Mouse (Mus musculus) myocyte (in vitro differentiated cells): ENCODE measurements around the gene Il6. TPM values are rescaled to one million over a fixed set of nuclear protein-coding genes. Genes with fewer than 3 reads are reported as not detected.

Experiments used
- H3K27me3 ChIP-seq: one replicate; pipeline ENCODE4 v1.6.1; 2011; ENCODE audit not compliant: control insufficient read depth, insufficient read depth, insufficient read length
- H3K36me3 ChIP-seq: one replicate; pipeline ENCODE4 v1.6.1; 2011; ENCODE audit not compliant: control insufficient read depth, insufficient read depth
- H3K4me2 ChIP-seq: one replicate; pipeline ENCODE4 v1.6.1; 2011; ENCODE audit warnings: low read depth, control low read depth
- H3K4me3 ChIP-seq: one replicate; pipeline ENCODE4 v1.5.1; 2011; ENCODE audit warnings: mild to moderate bottlenecking, control low read depth, moderate library complexity
- H3K79me2 ChIP-seq: one replicate; pipeline ENCODE4 v1.6.1; 2011; ENCODE audit not compliant: control insufficient read depth, insufficient read depth
- H3ac ChIP-seq: one replicate; pipeline ENCODE4 v1.6.1; 2011; ENCODE audit not compliant: control insufficient read depth, insufficient read length
- CEBPB ChIP-seq: IDR thresholded peaks from 2 replicates; pipeline ENCODE4 v1.6.1; 2011; ENCODE audit warnings: mild to moderate bottlenecking, moderate library complexity; ENCODE audit not compliant: poor library complexity, insufficient read depth, severe bottlenecking
- E2F4 ChIP-seq: IDR thresholded peaks from one replicate; pipeline ENCODE4 v1.6.1; 2011; ENCODE audit warnings: mild to moderate bottlenecking, control low read depth, moderate library complexity; ENCODE audit not compliant: insufficient read depth
- MAX ChIP-seq: IDR thresholded peaks from one replicate; pipeline ENCODE4 v1.6.1; 2011; ENCODE audit warnings: low read depth, mild to moderate bottlenecking, control low read depth
- MYOD1 ChIP-seq, 3 experiments: IDR thresholded peaks; one replicate each; pipeline ENCODE4 v1.6.1; 2011; ENCODE audit warnings: control low read depth in 2 of 3, low read depth in 2 of 3, mild to moderate bottlenecking in 2 of 3, moderate library complexity in 1 of 3; ENCODE audit not compliant: insufficient read length in 2 of 3, control insufficient read depth in 1 of 3
- MYOG ChIP-seq, 3 experiments: IDR thresholded peaks; one replicate each; pipeline ENCODE4 v1.6.1; 2011; ENCODE audit warnings: control low read depth in 2 of 3, low read depth in 2 of 3, mild to moderate bottlenecking in 2 of 3; ENCODE audit not compliant: insufficient read length in 2 of 3, control insufficient read depth in 1 of 3, insufficient read depth in 1 of 3
- POLR2A ChIP-seq: IDR thresholded peaks from one replicate; pipeline ENCODE4 v1.6.1; 2011; ENCODE audit warnings: low read depth, mild to moderate bottlenecking, control low read depth, moderate library complexity; ENCODE audit not compliant: insufficient read length
- POLR2AphosphoS2 ChIP-seq: IDR thresholded peaks from one replicate; pipeline ENCODE4 v1.6.1; 2011; ENCODE audit warnings: low read depth, control low read depth; ENCODE audit not compliant: insufficient read length
- REST ChIP-seq: IDR thresholded peaks from one replicate; pipeline ENCODE4 v1.6.1; 2011; ENCODE audit warnings: mild to moderate bottlenecking, control low read depth, moderate library complexity; ENCODE audit not compliant: insufficient read depth, insufficient read length
- SRF ChIP-seq: IDR thresholded peaks from one replicate; pipeline ENCODE4 v1.6.1; 2011; ENCODE audit warnings: low read depth; ENCODE audit not compliant: control insufficient read depth, insufficient read length
- TCF12 ChIP-seq: IDR thresholded peaks from one replicate; pipeline ENCODE4 v1.6.1; 2011; ENCODE audit warnings: mild to moderate bottlenecking, control low read depth; ENCODE audit not compliant: poor library complexity, insufficient read depth, severe bottlenecking
- TCF3 ChIP-seq: IDR thresholded peaks from one replicate; pipeline ENCODE4 v1.6.1; 2011; ENCODE audit warnings: low read depth, control low read depth; ENCODE audit not compliant: insufficient read length
- USF1 ChIP-seq: IDR thresholded peaks from one replicate; pipeline ENCODE4 v1.6.1; 2011; ENCODE audit warnings: low read depth, mild to moderate bottlenecking, control low read depth, moderate library complexity
- polyA plus RNA-seq: library from polyadenylated mRNA; unstranded; fragments of >200 nt; fragmentation: generic; extraction: Trizol; gene quantifications from one replicate; pipeline ENCODE4 v1.2.1, GENCODE M21; 2012; ENCODE audit warnings: missing spikeins

Gene Il6
- 1.5 TPM for polyA plus RNA-seq

GRCm38 (mm10) chr5:30012726-30013503 lies at the start of gene Il6:
Gene Il6 (plus strand): TSS chr5:30013114.
- H3K27me3 ChIP-seq = no peaks in the 10 kb centered on the region
- H3K4me2 ChIP-seq = peak within 1 kb of the TSS; percentile 81
- no peaks in the 10 kb centered on the region for H3K36me3 ChIP-seq
- no peak within 1 kb of the TSS for H3ac ChIP-seq
- H3K79me2 ChIP-seq = no peaks in the 10 kb centered on the region
- TF ChIP-seq REST (no peak), TCF3 (no peak), POLR2AphosphoS2 (peak; percentile 43), CEBPB (peak; percentile 77), MYOG (IDR thresholded peaks at IDR 0.05; ENCODE audit: control insufficient read depth in 1 of 3, insufficient read depth in 1 of 3, insufficient read length in 2 of 3, low read depth in 2 of 3) (peak in 2 of 3 experiments; percentile 34 to 82), MYOD1 (IDR thresholded peaks at IDR 0.05; ENCODE audit: control insufficient read depth in 1 of 3, insufficient read length in 2 of 3, low read depth in 2 of 3) (peak; percentile 4 to 80 (median 75)), SRF (peak; percentile 40), POLR2A (peak; percentile 33)
- peak within 1 kb of the TSS; percentile 25 for H3K4me3 ChIP-seq

- H3K27me3 ChIP-seq = no peaks in the 10 kb centered on the region
- no peak overlapping the region for H3ac ChIP-seq
- H3K79me2 ChIP-seq = no peaks in the 10 kb centered on the region
- no peaks in the 10 kb centered on the region for H3K36me3 ChIP-seq
- no peak overlapping the region for H3K4me2 ChIP-seq
- H3K4me3 ChIP-seq = no peak overlapping the region
- TF ChIP-seq MAX = no peak
- no peak for TF ChIP-seq POLR2AphosphoS2
- TF ChIP-seq REST = no peak
- TF ChIP-seq CEBPB = no peak
- TF ChIP-seq POLR2A = no peak
- no peak for TF ChIP-seq E2F4
- TF ChIP-seq TCF12 = no peak
- no peak for TF ChIP-seq MYOD1 (IDR thresholded peaks at IDR 0.05; ENCODE audit: control insufficient read depth in 1 of 3, insufficient read length in 2 of 3, low read depth in 2 of 3)
- TF ChIP-seq USF1 = no peak
- no peak for TF ChIP-seq SRF
- no peak for TF ChIP-seq TCF3
- no peak for TF ChIP-seq MYOG (IDR thresholded peaks at IDR 0.05; ENCODE audit: control insufficient read depth in 1 of 3, insufficient read depth in 1 of 3, insufficient read length in 2 of 3, low read depth in 2 of 3)
Observed at GRCm38 (mm10) chr5:29963488-29963887, 49.4 kb upstream of the Il6 start.

- H3K4me2 ChIP-seq = no peak overlapping the region
- TF ChIP-seq MYOD1 (IDR thresholded peaks at IDR 0.05; ENCODE audit: control insufficient read depth in 1 of 3, insufficient read length in 2 of 3, low read depth in 2 of 3) (no peak), E2F4 (no peak), POLR2AphosphoS2 (no peak), TCF12 (no peak), TCF3 (no peak), MAX (no peak), MYOG (IDR thresholded peaks at IDR 0.05; ENCODE audit: control insufficient read depth in 1 of 3, insufficient read depth in 1 of 3, insufficient read length in 2 of 3, low read depth in 2 of 3) (no peak)
Observed at GRCm38 (mm10) chr5:29970212-29970611, 42.7 kb upstream of the Il6 start.

GRCm38 (mm10) chr5:29972796-29973195 lies 40.1 kb upstream of the Il6 start:
- H3K79me2 ChIP-seq = no peaks in the 10 kb centered on the region
- no peaks in the 10 kb centered on the region for H3K36me3 ChIP-seq
- no peak overlapping the region for H3ac ChIP-seq
- H3K27me3 ChIP-seq = no peaks in the 10 kb centered on the region
- H3K4me3 ChIP-seq = no peak overlapping the region
- TF ChIP-seq REST (no peak), CEBPB (no peak), MYOG (IDR thresholded peaks at IDR 0.05; ENCODE audit: control insufficient read depth in 1 of 3, insufficient read depth in 1 of 3, insufficient read length in 2 of 3, low read depth in 2 of 3) (no peak), MYOD1 (IDR thresholded peaks at IDR 0.05; ENCODE audit: control insufficient read depth in 1 of 3, insufficient read length in 2 of 3, low read depth in 2 of 3) (no peak), POLR2A (no peak), USF1 (no peak), POLR2AphosphoS2 (no peak), TCF3 (no peak), MAX (no peak), SRF (no peak), TCF12 (no peak), E2F4 (no peak)
- no peak overlapping the region for H3K4me2 ChIP-seq

More at GRCm38 (mm10) chr5:29970212-29970611, 42.7 kb upstream of the Il6 start:
- no peaks in the 10 kb centered on the region for H3K36me3 ChIP-seq
- H3K27me3 ChIP-seq = no peaks in the 10 kb centered on the region
- no peak overlapping the region for H3K4me3 ChIP-seq
- H3ac ChIP-seq = no peak overlapping the region
- no peaks in the 10 kb centered on the region for H3K79me2 ChIP-seq
